Comparison of ENCODE assay signal across 12 mouse cellular contexts in genomic region chr11:61602705-61603104, GRCm38 (mm10). TPM values are rescaled to one million over a fixed set of nuclear protein-coding genes. Genes with fewer than 3 reads are reported as not detected.
DNase-seq lines count a peak whose midpoint lies in the region; ATAC-seq and TF ChIP-seq lines count a peak whose summit lies in the region.
"Had no signal": no experiment of that assay in that cellular context is flagged by ENCODE, and none has a peak within 500 bp of the region (broad histone marks: within the 10 kb centered on the region; RNA-seq: fewer than 3 reads in every experiment).

No protein-coding gene starts in this region.

- DNase-seq in 416B (ENCODE audit: low read depth) (peak; percentile 98), MEL (ENCODE audit: low read depth, low spot score) (peak; percentile 99)
- peak; percentile 55 to 77 for DNase-seq in spleen, adult 2 months (ENCODE audit: low read depth in 1 of 2, low spot score in 2 of 2)
- no peak for DNase-seq in left cerebral cortex, adult 2 months (ENCODE audit: extremely low spot score in 1 of 2, low spot score in 2 of 2)
- no peak for DNase-seq in cerebellum, adult 9-11 months
- DNase-seq in neural tube, embryonic 10.5 days (ENCODE audit: extremely low spot score, low spot score) = no peak
- DNase-seq: gastrocnemius, postnatal 10 days; kidney, postnatal 14 days had no signal

- intact Hi-C loops in left cerebral cortex, adult 2 months (cut with DNase I) = no loop called here

- ATAC-seq in liver, embryonic 12.5 days = peak; percentile 46; the same call in 1 of the 2 replicates
- ATAC-seq in forebrain, embryonic 13.5 days = no peak

- 0 out of 4 replicates have a peak, but pooled peaks of 1 of the 2 experiments have one; percentile 19 for TF ChIP-seq POLR2A in MEL (IDR thresholded peaks at IDR 0.05; ENCODE audit: control insufficient read depth in 1 of 2, insufficient read depth in 1 of 2, low read depth in 1 of 2, low read length in 2 of 2, poor library complexity in 1 of 2)
- TF ChIP-seq POLR2A in spleen, adult 2 months (IDR thresholded peaks at IDR 0.05; ENCODE audit: low read depth, low read length) = no peak

- no peaks in the 10 kb centered on the region for H3K79me2 ChIP-seq in MEL (ENCODE audit: control insufficient read depth, insufficient read depth, low read length, poor library complexity)

- 17% methylated on average over 7 of the region's 7 CpGs for WGBS in liver, embryonic 12.5 days (ENCODE audit: insufficient replicate concordance)
- WGBS in spleen, adult 2 months = 17% methylated on average over 7 of the region's 7 CpGs
- WGBS in forebrain, embryonic 13.5 days = 94% methylated on average over 7 of the region's 7 CpGs

- peaks cover 0 to 3% of the 10 kb centered on the region in 2 experiments; a peak in 2 of 4 replicates for H3K27me3 ChIP-seq in MEL (ENCODE audit: control insufficient read depth in 1 of 2, insufficient read depth in 2 of 2, low read length in 2 of 2)
- peaks cover 75% of the 10 kb centered on the region for H3K27me3 ChIP-seq in liver, embryonic 12.5 days (replicated peaks)
- H3K27me3 ChIP-seq in spleen, adult 2 months (ENCODE audit: control insufficient read depth, insufficient read depth, low read length) = no peaks in the 10 kb centered on the region
- H3K27me3 ChIP-seq in forebrain, embryonic 13.5 days = no peaks in the 10 kb centered on the region

- H3K36me3 ChIP-seq in MEL (ENCODE audit: control insufficient read depth in 1 of 2, insufficient read depth in 2 of 2, low read length in 2 of 2) = peaks cover 0 to 17% of the 10 kb centered on the region in 2 experiments; a peak in 2 of 4 replicates
- H3K36me3 ChIP-seq in liver, embryonic 12.5 days = no peaks in the 10 kb centered on the region
- no peaks in the 10 kb centered on the region for H3K36me3 ChIP-seq in spleen, adult 2 months (ENCODE audit: control insufficient read depth, insufficient read depth, low read length)
- no peaks in the 10 kb centered on the region for H3K36me3 ChIP-seq in forebrain, embryonic 13.5 days (ENCODE audit: poor library complexity, severe bottlenecking)
- H3K36me3 ChIP-seq: hindbrain, embryonic 10.5 days had no signal

- TF ChIP-seq CTCF in MEL (IDR thresholded peaks at IDR 0.05 in 2 of 3, conservative IDR thresholded peaks at IDR 0.05 in 1 of 3; ENCODE audit: control insufficient read depth in 1 of 3, insufficient read depth in 1 of 3, low read depth in 2 of 3, low read length in 3 of 3, poor library complexity in 1 of 3, severe bottlenecking in 1 of 3) = no peak
- TF ChIP-seq CTCF in spleen, adult 2 months (IDR thresholded peaks at IDR 0.05; ENCODE audit: extremely low read depth, insufficient read depth, insufficient read length, insufficient replicate concordance) = no peak
- no peak for TF ChIP-seq CTCF in left cerebral cortex, adult 2 months (IDR thresholded peaks at IDR 0.05)

- no peak for TF ChIP-seq RAD21 in MEL (IDR thresholded peaks at IDR 0.05; ENCODE audit: low read depth, low read length)

- H3K4me1 ChIP-seq in MEL (ENCODE audit: control insufficient read depth in 1 of 2, insufficient read depth in 2 of 2, low read length in 2 of 2) = peaks cover 4 to 22% of the 10 kb centered on the region in 2 experiments; a peak in 3 of 4 replicates
- no peaks in the 10 kb centered on the region for H3K4me1 ChIP-seq in liver, embryonic 12.5 days
- H3K4me1 ChIP-seq in spleen, adult 2 months (ENCODE audit: control insufficient read depth, insufficient read depth, insufficient read length) = peaks cover 2% of the 10 kb centered on the region; the same call in 1 of the 2 replicates
- H3K4me1 ChIP-seq in forebrain, embryonic 13.5 days = no peaks in the 10 kb centered on the region

- H3K9me3 ChIP-seq in MEL (replicated peaks; ENCODE audit: insufficient read depth, low read length) = no peaks in the 10 kb centered on the region
- peaks cover 7% of the 10 kb centered on the region; the same call in 1 of the 2 replicates for H3K9me3 ChIP-seq in liver, embryonic 12.5 days (replicated peaks)
- no peaks in the 10 kb centered on the region for H3K9me3 ChIP-seq in forebrain, embryonic 13.5 days (replicated peaks)

- H3K9ac ChIP-seq in MEL (ENCODE audit: control insufficient read depth, low read depth, low read length, poor library complexity, severe bottlenecking) = no peak overlapping the region
- H3K9ac ChIP-seq in liver, embryonic 12.5 days = no peak overlapping the region
- no peak overlapping the region for H3K9ac ChIP-seq in forebrain, embryonic 13.5 days

- H3K4me3 ChIP-seq in MEL (ENCODE audit: control insufficient read depth in 1 of 2, insufficient read depth in 1 of 2, low read depth in 2 of 2, low read length in 2 of 2) = no peak overlapping the region
- no peak overlapping the region for H3K4me3 ChIP-seq in liver, embryonic 12.5 days
- no peak overlapping the region for H3K4me3 ChIP-seq in spleen, adult 2 months (ENCODE audit: extremely low read depth, insufficient read depth, insufficient read length)
- no peak overlapping the region for H3K4me3 ChIP-seq in left cerebral cortex, adult 2 months
- no peak overlapping the region for H3K4me3 ChIP-seq in forebrain, embryonic 13.5 days
- H3K4me3 ChIP-seq: hindbrain, embryonic 10.5 days had no signal

- H3K4me2 ChIP-seq in liver, embryonic 12.5 days = no peak overlapping the region
- no peak overlapping the region for H3K4me2 ChIP-seq in forebrain, embryonic 13.5 days
- H3K4me2 ChIP-seq: midbrain, embryonic 11.5 days had no signal

- H3K27ac ChIP-seq in MEL (ENCODE audit: control insufficient read depth, low read depth, low read length) = peak overlapping the region; percentile 50
- H3K27ac ChIP-seq in liver, embryonic 12.5 days = no peak overlapping the region
- H3K27ac ChIP-seq in spleen, adult 2 months (ENCODE audit: insufficient read depth, low read length) = no peak overlapping the region
- no peak overlapping the region for H3K27ac ChIP-seq in left cerebral cortex, adult 2 months
- H3K27ac ChIP-seq in forebrain, embryonic 13.5 days = no peak overlapping the region
- H3K27ac ChIP-seq: hindbrain, embryonic 10.5 days had no signal

- peak; percentile 98 to 99 for TF ChIP-seq EP300 in MEL (IDR thresholded peaks at IDR 0.05; ENCODE audit: low read depth in 1 of 2, low read length in 2 of 2)

TF ChIP-seq in MEL, 35 proteins besides CTCF, POLR2A, EP300 and RAD21 (continues in another document):
- TF ChIP-seq SMC3 (IDR thresholded peaks at IDR 0.05; ENCODE audit: low read depth, low read length) (no peak), ZC3H11A (IDR thresholded peaks at IDR 0.05; ENCODE audit: low read depth, low read length) (no peak), MYC (IDR thresholded peaks at IDR 0.05; ENCODE audit: low read depth, low read length) (peak; percentile 62; the same call in 1 of the 2 replicates), NRF1 (IDR thresholded peaks at IDR 0.05; ENCODE audit: insufficient read depth, low read depth, low read length, poor library complexity, severe bottlenecking) (no peak), POLR2AphosphoS2 (IDR thresholded peaks at IDR 0.05; ENCODE audit: low read length) (no peak), TAL1 (IDR thresholded peaks at IDR 0.05; ENCODE audit: low read length) (peak; percentile 95), USF2 (IDR thresholded peaks at IDR 0.05; ENCODE audit: borderline replicate concordance in 1 of 2, insufficient read depth in 1 of 2, low read depth in 1 of 2, low read length in 2 of 2) (no peak), ZNF384 (IDR thresholded peaks at IDR 0.05; ENCODE audit: low read depth, low read length) (peak; percentile 15; the same call in 1 of the 2 replicates), HCFC1 (IDR thresholded peaks at IDR 0.05; ENCODE audit: low read depth, low read length) (no peak), TBP (IDR thresholded peaks at IDR 0.05; ENCODE audit: low read depth, low read length) (peak; percentile 71), BHLHE40 (IDR thresholded peaks at IDR 0.05; ENCODE audit: borderline replicate concordance, low read depth, low read length) (peak; percentile 77), GATA1 (IDR thresholded peaks at IDR 0.05; ENCODE audit: low read depth, low read length) (peak; percentile 95), ZMIZ1 (IDR thresholded peaks at IDR 0.05; ENCODE audit: low read depth, low read length) (no peak), POLR2AphosphoS5 (IDR thresholded peaks at IDR 0.05; ENCODE audit: borderline replicate concordance, low read depth, low read length) (no peak), UBTF (IDR thresholded peaks at IDR 0.05; ENCODE audit: borderline replicate concordance, insufficient read depth, low read depth, low read length) (no peak), USF1 (IDR thresholded peaks at IDR 0.05; ENCODE audit: low read depth, low read length) (no peak), NELFE (IDR thresholded peaks at IDR 0.05; ENCODE audit: low read depth, low read length) (no peak), MYB (IDR thresholded peaks at IDR 0.05; ENCODE audit: low read depth, low read length) (no peak), SIN3A (IDR thresholded peaks at IDR 0.05; ENCODE audit: low read length) (peak; percentile 72; the same call in 1 of the 2 replicates), MXI1 (IDR thresholded peaks at IDR 0.05; ENCODE audit: low read depth, low read length) (no peak), RCOR1 (IDR thresholded peaks at IDR 0.05; ENCODE audit: low read depth, low read length) (peak; percentile 100), KAT2A (conservative IDR thresholded peaks at IDR 0.05; ENCODE audit: low read depth, low read length) (peak; percentile 27; the same call in 1 of the 2 replicates), ZKSCAN1 (IDR thresholded peaks at IDR 0.05; ENCODE audit: low read depth, low read length) (no peak), TCF12 (IDR thresholded peaks at IDR 0.05; ENCODE audit: low read depth, low read length) (peak; percentile 96)

RNA-seq across cellular contexts. Expression of gene Epn2, which starts 23.2 kb away (rescaled TPM):
- total RNA-seq in MEL (2012; rRNA removed) = 8.6 and 8.8 TPM in 2 replicates
- 10 to 100 TPM in 1 of 2 experiments, not detected in 1; 12.5 TPM for polyA plus RNA-seq in MEL (2012; ENCODE audit: insufficient read depth in 1 of 2, insufficient read length in 2 of 2, low read depth in 1 of 2, low replicate concordance in 2 of 2, missing spikeins in 1 of 2)
- polyA plus RNA-seq in liver, embryonic 12.5 days (2016; fragmentation: Nextera tagmentation; extraction: Ambion mirVana) = 5.2 and 6.2 TPM in 2 replicates
- 9.3 and 10.4 TPM in 2 replicates for polyA plus RNA-seq in spleen, adult 2 months (2012; rRNA removed)
- total RNA-seq in left cerebral cortex, adult 2 months (2021) = 100 to 1,000 TPM; 113 TPM
- polyA plus RNA-seq in forebrain, embryonic 13.5 days (2015; fragmentation: Nextera tagmentation; extraction: Ambion mirVana) = 41.8 and 45.3 TPM in 2 replicates

RNA-seq across cellular contexts. Expression of gene Grap, which starts 50.4 kb away (rescaled TPM):
- total RNA-seq in MEL (2012; rRNA removed) = 1.8 TPM in 2 replicates
- polyA plus RNA-seq in MEL (2012; ENCODE audit: insufficient read depth in 1 of 2, insufficient read length in 2 of 2, low read depth in 1 of 2, low replicate concordance in 2 of 2, missing spikeins in 1 of 2) = 1 to 10 TPM in 1 of 2 experiments, not detected in 1; 2.3 TPM
- polyA plus RNA-seq in liver, embryonic 12.5 days (2016; fragmentation: Nextera tagmentation; extraction: Ambion mirVana) = 6.4 and 8.8 TPM in 2 replicates
- 85.6 and 97.1 TPM in 2 replicates for polyA plus RNA-seq in spleen, adult 2 months (2012; rRNA removed)
- 1 to 10 TPM; 4.1 TPM for total RNA-seq in left cerebral cortex, adult 2 months (2021)
- polyA plus RNA-seq in forebrain, embryonic 13.5 days (2015; fragmentation: Nextera tagmentation; extraction: Ambion mirVana) = 6.9 and 8.2 TPM in 2 replicates

Comparison
In these comparisons a context has a peak if more than half of its experiments do, and no peak if none do; other contexts are left out.
1. DNase-seq: peak in 416B (single experiment), MEL (single experiment) and spleen, adult 2 months (2 of 2); none in left cerebral cortex, adult 2 months (0 of 2), cerebellum, adult 9-11 months (single experiment) and neural tube, embryonic 10.5 days (single experiment).